Mouse (Mus musculus): ENCODE measurements around the gene Prr7.

Gene Prr7

GRCm38 (mm10) chr13:55448131-55448530, 15.9 kb upstream of the Prr7 start:
- DNase-seq (ENCODE audit: low read depth, low spot score) = no peak

- DNase-seq (ENCODE audit: low read depth, low spot score) = no peak
These were observed 14.9 kb upstream of the Prr7 start for GRCm38 (mm10) chr13:55449205-55449604.

GRCm38 (mm10) chr13:55449679-55450441, 14.2 kb upstream of the Prr7 start:
- DNase-seq (ENCODE audit: low read depth, low spot score) = no peak

GRCm38 (mm10) chr13:55450511-55450980, 13.5 kb upstream of the Prr7 start:
- DNase-seq (ENCODE audit: low read depth, low spot score) = no peak

- DNase-seq (ENCODE audit: low read depth, low spot score) = no peak
These were observed 12.8 kb upstream of the Prr7 start for GRCm38 (mm10) chr13:55451296-55451695.

- DNase-seq (ENCODE audit: low read depth, low spot score) = no peak
These were observed 12.1 kb upstream of the Prr7 start for GRCm38 (mm10) chr13:55451785-55452549.

- DNase-seq (ENCODE audit: low read depth, low spot score) = no peak
These were observed 1.1 kb upstream of the Prr7 start for GRCm38 (mm10) chr13:55462965-55463364.

GRCm38 (mm10) chr13:55463399-55464026, 554 bp upstream of the Prr7 start:
- DNase-seq (ENCODE audit: low read depth, low spot score) = no peak

GRCm38 (mm10) chr13:55465184-55465583, 1.1 kb downstream of the Prr7 start:
- no peak for DNase-seq (ENCODE audit: low read depth, low spot score)

- no peak for DNase-seq (ENCODE audit: low read depth, low spot score)
These were observed 1.9 kb downstream of the Prr7 start for GRCm38 (mm10) chr13:55465830-55466440.

- DNase-seq (ENCODE audit: low read depth, low spot score) = no peak
These were observed 4.9 kb downstream of the Prr7 start for GRCm38 (mm10) chr13:55468851-55469560.

GRCm38 (mm10) chr13:55470372-55470771, 6.3 kb downstream of the Prr7 start:
- DNase-seq (ENCODE audit: low read depth, low spot score) = no peak

- DNase-seq (ENCODE audit: low read depth, low spot score) = no peak
These were observed 7.2 kb downstream of the Prr7 start for GRCm38 (mm10) chr13:55471156-55471818.

GRCm38 (mm10) chr13:55471819-55472131, 7.7 kb downstream of the Prr7 start:
- DNase-seq (ENCODE audit: low read depth, low spot score) = no peak

GRCm38 (mm10) chr13:55472132-55473022, 8.3 kb downstream of the Prr7 start:
- DNase-seq (ENCODE audit: low read depth, low spot score) = no peak

- DNase-seq (ENCODE audit: low read depth, low spot score) = no peak
These were observed 9.2 kb downstream of the Prr7 start for GRCm38 (mm10) chr13:55473076-55473831.

GRCm38 (mm10) chr13:55473961-55474360, 9.9 kb downstream of the Prr7 start:
- DNase-seq (ENCODE audit: low read depth, low spot score) = no peak

GRCm38 (mm10) chr13:55474621-55475069, 10.6 kb downstream of the Prr7 start:
- no peak for DNase-seq (ENCODE audit: low read depth, low spot score)

GRCm38 (mm10) chr13:55475750-55476149, 11.7 kb downstream of the Prr7 start:
- no peak for DNase-seq (ENCODE audit: low read depth, low spot score)

All from telencephalon, adult 2 months (tissue).